Mouse (Mus musculus): Measurements from ENCODE around the gene Rwdd3. TPM values are rescaled to one million over a fixed set of nuclear protein-coding genes. Genes with fewer than 3 reads are reported as not detected.

Rwdd3 gene
- polyA plus RNA-seq, 1 experiment from 2014 or later: 11.1 TPM

DNA sequence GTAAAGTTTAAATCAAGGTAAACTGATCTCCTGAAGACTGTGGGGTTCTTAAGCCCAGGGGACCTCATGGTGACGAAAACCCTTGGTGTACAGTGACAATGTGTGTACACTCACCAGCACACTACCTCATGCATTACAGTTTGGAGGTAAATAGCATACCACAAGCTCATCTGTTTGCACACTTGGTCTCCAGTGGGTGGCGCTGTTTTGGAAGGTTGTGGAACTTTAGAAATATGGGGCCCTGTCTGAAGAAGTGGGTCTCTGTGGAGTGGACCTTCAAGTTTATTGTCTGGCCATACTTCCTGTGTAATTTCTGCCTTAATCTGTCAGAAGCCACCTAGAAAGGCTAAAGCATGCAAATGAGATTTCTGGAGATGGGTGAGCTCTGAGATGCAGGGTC is 9.8 kb downstream of the Rwdd3 start:
- TF ChIP-seq CTCF (IDR thresholded peaks at IDR 0.05): peak; percentile 49
- DNase-seq (ENCODE audit: low read depth, low spot score): no peak
- ATAC-seq: no peak
- CTCF ChIA-PET: interaction anchor here (1.9 to 2.4 kb wide), 2 partner anchors 9 to 10 kb away, joined by 6 to 12 read pairs; partner anchors contain the start of gene Rwdd3
- in situ Hi-C loops (cut with MboI; ENCODE audit: low pct_unique_long_range_greater_than_20kb): loop anchor here (25.0 kb wide), 1 partner anchor 576 kb away; no protein-coding TSS in a partner anchor
- H3K27me3 ChIP-seq: no peaks in the 10 kb centered on the region
- POLR2A ChIA-PET: no interaction called here

DNA sequence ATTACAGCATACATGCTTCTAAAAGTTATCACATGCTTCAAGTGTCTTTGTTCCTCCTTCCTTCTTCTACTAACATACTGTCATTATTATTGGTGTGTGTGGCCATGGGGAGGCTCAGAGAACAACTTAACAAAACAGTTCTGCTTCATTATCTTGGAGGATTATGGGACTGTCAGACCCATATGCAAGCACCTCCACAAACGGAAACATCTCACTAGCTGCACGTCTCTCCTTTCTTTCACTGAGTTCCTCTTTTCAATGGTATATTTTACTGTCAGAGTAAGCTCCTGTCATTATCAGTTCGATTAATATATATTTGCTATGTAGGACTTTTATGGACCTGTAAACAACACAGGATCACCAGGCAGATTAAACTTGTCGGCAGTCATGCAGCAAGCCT is 11.1 kb downstream of the Rwdd3 start:
- in situ Hi-C loops (cut with MboI; ENCODE audit: low pct_unique_long_range_greater_than_20kb): loop anchor here (25.0 kb wide), 1 partner anchor 577 kb away; no protein-coding TSS in a partner anchor
- CTCF ChIA-PET: interaction anchor here (1.4 to 1.9 kb wide), 2 partner anchors 8 to 11 kb away, joined by 6 to 9 read pairs; partner anchors contain the start of gene Rwdd3
- TF ChIP-seq CTCF (IDR thresholded peaks at IDR 0.05): no peak
- no peak for DNase-seq (ENCODE audit: low read depth, low spot score)
- no peak for ATAC-seq
- H3K27me3 ChIP-seq: no peaks in the 10 kb centered on the region
- POLR2A ChIA-PET: no interaction called here

DNA sequence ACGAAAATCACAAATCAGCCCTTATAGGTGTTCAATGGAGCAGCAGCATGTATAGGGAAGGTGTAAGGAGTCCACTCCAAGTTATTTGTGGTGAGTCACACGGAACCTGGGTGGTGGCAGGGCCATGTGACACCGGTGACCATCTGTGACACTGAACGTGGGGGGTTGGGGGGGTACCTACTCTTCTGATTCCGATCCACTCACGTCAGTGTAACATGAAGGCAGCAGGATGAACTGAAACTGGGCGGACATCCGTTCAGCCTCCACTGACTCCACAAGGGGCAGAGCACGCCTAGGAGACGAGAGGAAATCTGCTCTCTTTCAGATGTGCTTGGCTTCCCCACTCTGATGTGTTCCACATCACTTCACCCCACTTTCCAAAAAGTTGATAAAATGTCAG is 11.9 kb downstream of the Rwdd3 start:
- H3K27me3 ChIP-seq: no peaks in the 10 kb centered on the region
- ChIA-PET CTCF (interaction anchor here (1.4 to 2.5 kb wide), 2 partner anchors 11 to 12 kb away, joined by 9 to 16 read pairs; partner anchors contain the start of gene Rwdd3), POLR2A (no interaction called here)
- DNase-seq (ENCODE audit: low read depth, low spot score) (no peak), ATAC-seq (no peak)
- no peak for TF ChIP-seq CTCF (IDR thresholded peaks at IDR 0.05)
- in situ Hi-C loops (cut with MboI; ENCODE audit: low pct_unique_long_range_greater_than_20kb): loop anchor here (25.0 kb wide), 1 partner anchor 578 kb away; no protein-coding TSS in a partner anchor

DNA sequence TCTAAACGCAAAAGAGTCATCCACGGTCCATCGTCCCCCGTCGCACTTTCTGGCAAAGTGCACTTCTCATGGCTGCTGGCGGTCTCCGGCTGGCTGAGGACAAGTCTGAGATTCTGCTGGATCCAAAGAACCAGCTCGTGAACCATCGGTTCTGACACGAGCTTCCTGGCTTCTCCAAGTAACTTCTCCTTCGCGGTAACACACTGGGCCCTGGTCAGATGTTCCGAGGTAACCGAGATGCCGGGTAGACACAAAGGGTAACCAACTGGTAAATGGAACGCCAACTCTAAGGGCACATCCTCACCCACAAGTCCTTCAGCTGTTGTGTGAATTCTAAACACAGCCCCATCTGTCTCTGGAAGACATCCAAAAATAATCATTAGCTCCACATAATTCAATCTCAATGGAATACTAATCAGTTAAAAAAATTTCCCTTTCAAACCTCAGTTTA is 12.6 kb downstream of the Rwdd3 start:
- ATAC-seq (no peak), DNase-seq (ENCODE audit: low read depth, low spot score) (no peak)
- no peaks in the 10 kb centered on the region for H3K27me3 ChIP-seq
- TF ChIP-seq CTCF (IDR thresholded peaks at IDR 0.05): no peak
- ChIA-PET POLR2A (interaction anchor here (0.6 kb wide), 1 partner anchor 109 kb away, joined by 3 read pairs; no protein-coding TSS in a partner anchor), CTCF (interaction anchor here (2.5 kb wide), 1 partner anchor 12 kb away, joined by 16 read pairs; the partner anchor contains the start of gene Rwdd3)
- in situ Hi-C loops (cut with MboI; ENCODE audit: low pct_unique_long_range_greater_than_20kb): loop anchor here (25.0 kb wide), 1 partner anchor 578 kb away; no protein-coding TSS in a partner anchor

DNA sequence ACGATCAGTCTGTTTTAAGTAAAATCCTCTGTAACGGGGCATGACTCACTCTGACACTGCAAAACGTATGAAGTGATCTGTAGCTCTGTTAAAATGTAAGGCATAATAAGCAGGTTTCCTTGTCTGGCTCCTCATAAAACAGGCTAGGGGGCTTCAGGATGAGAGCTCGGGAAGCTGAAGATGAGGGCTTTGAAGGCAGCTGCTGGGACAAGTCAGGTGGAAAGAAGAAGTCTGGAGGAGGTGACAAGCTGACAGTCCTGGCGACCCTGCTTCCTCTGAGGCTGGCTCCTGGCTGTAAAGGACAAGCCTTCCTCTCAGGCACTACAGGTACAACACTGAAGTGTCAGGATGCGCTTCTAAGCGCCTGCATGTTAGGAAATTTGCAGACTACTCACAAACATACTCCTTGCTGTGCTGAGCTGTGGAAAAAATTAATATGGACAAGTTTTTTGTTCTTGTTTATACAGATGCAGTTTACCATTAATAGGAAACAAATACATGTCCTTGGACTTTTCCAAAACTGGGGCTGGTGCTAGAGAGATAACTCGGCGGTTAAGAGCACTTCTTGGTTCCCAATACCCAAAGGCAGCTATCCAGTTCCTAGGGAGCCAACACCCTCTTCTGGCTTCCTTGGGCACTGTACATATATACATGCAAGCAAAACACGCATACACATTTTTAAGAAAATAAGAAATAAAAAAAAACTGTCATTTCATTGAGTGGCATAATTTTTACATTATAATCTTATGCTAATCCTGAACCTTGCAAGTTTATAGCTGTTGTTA is 13.8 kb downstream of the Rwdd3 start:
- DNase-seq (ENCODE audit: low read depth, low spot score): no peak
- no peak for ATAC-seq
- ChIA-PET POLR2A (interaction anchor here (0.6 to 0.7 kb wide), 2 partner anchors 12 to 288 kb away, joined by 3 to 8 read pairs; no protein-coding TSS in a partner anchor), CTCF (interaction anchor here (1.2 to 2.5 kb wide), 2 partner anchors 13 to 67 kb away, joined by 3 to 16 read pairs; partner anchors contain the start of gene Rwdd3)
- no peaks in the 10 kb centered on the region for H3K27me3 ChIP-seq
- no peak for TF ChIP-seq CTCF (IDR thresholded peaks at IDR 0.05)
- in situ Hi-C loops (cut with MboI; ENCODE audit: low pct_unique_long_range_greater_than_20kb): loop anchor here (25.0 kb wide), 1 partner anchor 580 kb away; no protein-coding TSS in a partner anchor

DNA sequence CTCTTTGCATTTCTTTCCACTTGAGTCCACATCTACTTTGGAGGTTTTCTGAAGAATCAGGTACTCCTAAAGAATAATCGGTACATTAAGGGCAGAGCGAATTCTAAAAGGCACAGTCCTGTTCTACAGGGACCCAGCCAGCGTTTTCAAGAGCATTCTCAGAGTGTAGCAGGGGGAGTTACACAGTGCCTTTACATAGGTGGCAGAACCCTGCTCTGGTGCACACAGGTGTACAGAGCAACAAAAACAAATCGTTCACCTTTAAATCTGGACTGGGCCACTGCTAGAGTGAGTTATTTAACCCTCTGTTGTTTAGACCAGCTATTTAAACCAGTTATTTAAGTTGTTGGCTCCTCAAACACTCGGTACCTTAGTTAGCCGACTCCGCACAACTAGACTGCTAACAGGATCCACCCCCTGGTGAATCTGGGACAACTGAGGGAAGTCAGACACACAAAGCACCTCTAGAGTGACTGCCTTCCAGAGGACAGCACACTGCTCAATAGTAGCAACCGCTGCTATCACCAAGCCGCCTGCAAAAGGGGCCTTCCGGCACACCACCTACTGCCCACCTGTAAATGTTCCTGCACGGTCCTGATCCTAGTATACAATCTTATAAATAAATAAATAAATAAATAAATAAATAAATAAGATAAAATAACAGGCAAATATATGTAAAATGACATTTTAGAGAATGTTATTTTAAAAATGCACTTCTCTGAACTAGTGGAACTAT is 14.9 kb downstream of the Rwdd3 start:
- CTCF ChIA-PET: interaction anchor here (2.5 kb wide), 1 partner anchor 15 kb away, joined by 16 read pairs; the partner anchor contains the start of gene Rwdd3
- no peak for TF ChIP-seq CTCF (IDR thresholded peaks at IDR 0.05)

DNA sequence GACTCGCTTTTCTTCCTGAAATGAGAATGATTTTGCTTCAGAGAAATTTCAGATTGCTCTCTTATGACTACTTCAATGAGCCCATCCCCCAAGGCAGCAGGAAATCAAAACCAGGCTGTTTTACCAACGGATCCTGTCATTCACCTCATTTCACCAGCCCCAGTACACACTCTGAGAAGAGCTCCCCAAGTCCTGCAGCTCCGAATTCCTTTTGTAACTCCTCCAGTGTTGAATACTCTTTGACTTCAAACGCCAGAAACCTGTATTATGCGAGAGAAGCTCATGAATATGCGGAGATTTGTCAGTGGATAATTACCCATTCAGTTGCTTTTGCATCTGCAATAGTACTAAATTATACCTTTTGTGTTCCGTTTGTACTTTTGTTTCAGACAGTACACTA is 15.5 kb downstream of the Rwdd3 start:
- H3K27me3 ChIP-seq: no peaks in the 10 kb centered on the region
- in situ Hi-C loops (cut with MboI; ENCODE audit: low pct_unique_long_range_greater_than_20kb): loop anchor here (25.0 kb wide), 1 partner anchor 581 kb away; no protein-coding TSS in a partner anchor
- CTCF ChIA-PET: no interaction called here
- no peak for TF ChIP-seq CTCF (IDR thresholded peaks at IDR 0.05)
- ATAC-seq (no peak), DNase-seq (ENCODE audit: low read depth, low spot score) (no peak)
- POLR2A ChIA-PET: no interaction called here

More for the DNA sequence above, 14.9 kb downstream of the Rwdd3 start:
- DNase-seq (ENCODE audit: low read depth, low spot score) (no peak), ATAC-seq (no peak)
- in situ Hi-C loops (cut with MboI; ENCODE audit: low pct_unique_long_range_greater_than_20kb): loop anchor here (25.0 kb wide), 1 partner anchor 581 kb away; no protein-coding TSS in a partner anchor
- POLR2A ChIA-PET: interaction anchor here (0.6 kb wide), 1 partner anchor 13 kb away, joined by 8 read pairs; no protein-coding TSS in a partner anchor
- no peaks in the 10 kb centered on the region for H3K27me3 ChIP-seq

DNA sequence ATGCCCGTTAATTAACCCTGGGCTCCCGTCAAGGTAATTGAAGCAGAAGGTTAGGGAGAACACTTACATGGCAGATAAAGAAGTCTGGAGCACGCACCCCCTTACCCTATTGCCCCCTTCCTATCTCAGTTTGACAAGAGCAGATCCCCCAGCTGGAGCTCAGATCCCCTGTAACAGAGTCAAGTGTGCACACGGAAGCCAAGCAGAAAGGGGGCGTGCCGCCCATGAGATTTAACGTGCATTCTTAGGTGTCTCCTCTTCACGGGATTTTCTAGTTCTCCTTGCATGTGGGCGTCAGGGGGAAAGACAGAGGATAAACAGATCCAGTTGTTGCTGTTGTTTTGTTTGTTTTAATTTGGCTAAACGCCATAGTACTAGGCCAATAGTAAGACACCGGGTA is 37.6 kb downstream of the Rwdd3 start:
- no peak for ATAC-seq
- in situ Hi-C loops (cut with MboI; ENCODE audit: low pct_unique_long_range_greater_than_20kb): no loop called here
- no peaks in the 10 kb centered on the region for H3K27me3 ChIP-seq
- ChIA-PET CTCF (no interaction called here), POLR2A (no interaction called here)
- DNase-seq (ENCODE audit: low read depth, low spot score): no peak
- TF ChIP-seq CTCF (IDR thresholded peaks at IDR 0.05): no peak

DNA sequence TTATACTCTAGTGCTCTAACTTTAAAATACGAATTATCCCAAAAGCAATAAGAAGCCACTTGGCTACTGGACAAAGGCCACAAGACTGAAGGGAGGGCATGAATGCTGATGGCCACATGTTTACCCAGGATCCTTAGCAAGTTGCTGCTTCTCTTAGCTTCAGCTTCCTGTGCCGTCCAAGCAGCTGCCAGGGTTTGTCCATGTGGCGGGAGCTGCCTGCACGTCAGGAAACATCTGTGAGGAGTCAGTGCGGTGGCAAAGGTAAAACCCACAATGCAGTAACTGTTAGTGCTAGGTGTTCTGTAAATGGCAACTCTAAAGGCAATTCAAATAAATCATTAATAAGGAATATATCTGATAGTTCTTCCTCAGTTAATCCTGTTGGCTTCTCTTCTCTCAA is 38.5 kb downstream of the Rwdd3 start:
- H3K27me3 ChIP-seq: no peaks in the 10 kb centered on the region
- no peak for TF ChIP-seq CTCF (IDR thresholded peaks at IDR 0.05)
- ChIA-PET CTCF (no interaction called here), POLR2A (no interaction called here)
- in situ Hi-C loops (cut with MboI; ENCODE audit: low pct_unique_long_range_greater_than_20kb): no loop called here
- ATAC-seq (no peak), DNase-seq (ENCODE audit: low read depth, low spot score) (no peak)

- ChIA-PET POLR2A (no interaction called here), CTCF (no interaction called here)
- no peak for TF ChIP-seq CTCF (IDR thresholded peaks at IDR 0.05)
- DNase-seq (ENCODE audit: low read depth, low spot score) (no peak), ATAC-seq (no peak)
- in situ Hi-C loops (cut with MboI; ENCODE audit: low pct_unique_long_range_greater_than_20kb): no loop called here
- no peaks in the 10 kb centered on the region for H3K27me3 ChIP-seq
Observed at GRCm38 (mm10) chr3:121127171-121127570, 44.3 kb downstream of the Rwdd3 start.

Data from Patski (cell line).